Mouse (Mus musculus): ENCODE measurements at regions not wholly inside any gene's neighbourhood (a gene's known extent, or its start where the extent isn't known, plus 50 kb on each side); places are given as distances from the start of the nearest gene placed in this dataset.

DNA sequence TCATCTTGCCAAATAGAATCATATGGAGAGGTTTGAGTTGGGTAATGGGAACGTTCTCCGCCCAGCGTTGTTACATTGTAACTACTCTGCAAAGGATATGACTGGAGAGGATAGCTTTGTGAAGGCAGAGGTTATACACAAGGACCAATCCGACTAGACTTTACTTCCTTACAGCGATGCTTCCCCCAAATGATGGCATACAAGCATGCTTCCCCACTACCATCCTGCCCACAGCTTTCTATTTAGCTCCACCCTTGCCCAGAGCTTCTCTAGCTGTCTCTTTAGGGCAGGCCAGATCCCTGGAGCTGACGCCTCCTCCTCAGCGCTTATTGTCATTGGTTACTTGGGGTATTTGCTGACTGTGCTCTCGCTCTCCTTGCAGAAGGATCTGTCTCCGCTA, 130.1 kb upstream of the Zfp703 start:
- no peak for DNase-seq

DNA sequence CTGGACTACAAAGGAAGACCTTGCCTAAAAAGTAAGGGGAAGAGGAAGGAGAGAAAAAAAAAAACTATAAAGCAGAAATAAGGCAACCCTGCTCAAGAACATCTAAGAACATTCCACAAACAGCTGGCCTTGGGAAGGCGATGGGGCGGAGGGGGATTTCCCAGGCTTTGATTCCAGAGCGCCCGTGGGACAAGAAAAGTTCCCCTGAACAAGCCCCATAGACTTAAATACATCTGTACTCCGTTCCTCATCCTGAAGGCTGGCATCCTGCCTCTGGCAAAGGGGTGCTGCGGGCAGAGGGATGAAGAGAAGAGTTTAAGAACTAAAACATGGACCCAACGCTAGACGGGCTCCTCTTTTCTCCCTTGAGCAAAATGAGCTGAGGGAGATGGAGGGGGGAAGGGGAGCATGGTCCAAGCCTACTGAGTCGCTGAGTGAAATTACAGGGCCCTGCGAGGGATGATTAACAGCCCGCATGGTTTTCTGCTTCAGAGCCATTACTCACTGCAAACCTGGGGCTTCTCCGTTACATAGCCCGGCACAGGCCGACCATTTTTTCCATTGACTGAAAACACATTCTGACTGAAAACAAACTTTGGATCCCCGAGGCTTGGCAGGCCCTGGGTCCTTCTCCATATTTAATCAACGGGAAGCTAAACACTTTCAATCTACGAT, 128.9 kb upstream of the Zfp703 start:
- peak; percentile 34 for DNase-seq

DNA sequence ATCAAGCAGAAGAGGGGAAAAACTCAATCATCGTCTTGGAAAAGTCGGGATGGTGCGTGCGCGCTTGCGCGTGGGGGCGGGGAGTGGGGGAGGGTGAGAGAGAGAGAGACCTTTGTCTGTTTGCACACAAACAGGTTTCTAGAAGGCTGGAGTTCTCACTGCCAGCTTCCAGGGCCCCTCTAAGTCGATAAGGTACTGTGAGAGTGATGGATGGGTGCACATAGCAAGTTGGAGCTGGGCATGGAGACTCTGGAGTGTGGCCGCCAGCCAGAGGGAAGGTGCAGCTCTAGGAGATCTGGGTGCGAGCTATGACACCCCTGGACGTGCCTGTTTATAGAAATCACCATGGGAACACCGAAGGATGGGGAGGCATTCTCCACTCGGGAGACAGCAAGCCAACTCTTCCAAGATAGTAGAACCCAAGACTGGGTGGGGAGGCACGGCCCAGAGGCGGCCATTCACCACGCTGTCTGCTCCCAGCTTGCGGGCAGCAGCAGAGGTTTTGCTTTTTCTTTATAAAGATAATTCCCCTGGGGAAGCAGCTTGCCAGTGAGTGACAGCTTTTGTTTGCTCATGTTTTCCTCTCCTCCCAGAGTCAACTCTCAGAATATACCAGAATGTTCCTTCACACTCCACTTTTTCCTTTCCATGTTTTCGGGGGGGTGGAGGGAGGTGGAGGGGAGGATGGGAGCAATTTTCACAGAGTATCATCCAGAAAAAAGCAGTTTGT, 128.0 kb upstream of the Zfp703 start:
- no peak for DNase-seq

DNA sequence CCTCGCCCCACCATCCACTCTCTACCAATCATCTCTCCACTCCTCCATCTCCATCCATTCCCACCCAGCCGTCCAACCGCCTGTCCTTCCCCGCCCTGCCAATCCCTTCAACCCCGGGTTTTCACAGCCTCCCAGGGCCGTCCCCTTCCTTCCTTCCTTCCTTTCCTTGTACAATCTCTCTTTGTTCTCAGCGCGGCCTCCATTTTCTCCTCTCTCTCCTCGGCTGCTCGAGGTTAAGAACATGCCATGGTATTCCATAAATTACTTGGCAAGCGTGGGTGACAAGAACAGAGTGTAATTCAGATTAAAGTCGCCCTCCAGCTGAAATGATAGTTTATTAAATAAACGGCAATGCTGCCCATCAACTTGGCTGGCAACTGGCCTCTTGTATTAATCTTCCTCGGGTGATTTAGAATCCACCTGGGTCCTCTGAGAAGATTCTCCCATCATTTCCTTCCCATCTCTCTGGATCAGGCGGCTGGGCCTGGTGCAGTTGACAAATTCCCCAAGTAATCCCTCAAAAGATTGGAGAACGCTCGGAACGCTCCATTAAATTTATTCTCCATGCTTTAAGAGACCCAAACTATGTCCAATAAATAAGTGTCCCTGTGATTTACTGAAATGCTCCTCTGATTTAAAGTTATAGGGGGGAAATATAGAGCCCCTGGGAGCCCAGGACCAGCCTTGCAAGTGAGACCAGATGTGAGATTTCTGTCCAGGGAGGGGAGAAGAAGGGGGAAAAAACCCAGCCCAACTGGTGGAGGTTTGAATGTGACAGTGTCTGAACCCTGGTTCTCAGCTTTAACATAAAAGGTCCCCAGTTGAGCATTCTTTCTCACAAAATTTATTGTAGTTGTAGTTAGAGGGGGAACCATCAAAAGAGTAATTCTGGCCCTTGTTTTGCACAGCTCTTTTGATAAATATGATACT, 125.0 kb upstream of the Zfp703 start:
- no peak for DNase-seq

DNA sequence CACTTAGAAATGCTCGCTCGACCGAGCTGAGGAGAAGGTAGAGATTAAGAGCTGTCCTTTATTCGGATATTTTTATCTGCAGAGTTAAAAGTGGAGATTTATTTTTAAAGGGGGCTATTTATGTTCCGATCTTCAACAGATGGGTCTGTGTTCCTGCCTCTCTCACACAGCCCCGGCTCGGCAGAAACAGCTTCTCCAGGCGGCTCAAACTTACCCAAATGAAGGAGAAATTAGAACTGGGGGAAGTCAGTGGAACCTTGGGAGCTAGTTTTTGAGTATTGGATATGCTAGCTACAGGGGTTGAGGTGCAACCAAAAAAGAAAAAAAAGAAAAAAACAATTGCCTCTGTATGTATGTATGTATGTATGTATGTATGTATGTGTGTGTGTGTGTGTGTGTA, 124.2 kb upstream of the Zfp703 start:
- no peak for DNase-seq

DNA sequence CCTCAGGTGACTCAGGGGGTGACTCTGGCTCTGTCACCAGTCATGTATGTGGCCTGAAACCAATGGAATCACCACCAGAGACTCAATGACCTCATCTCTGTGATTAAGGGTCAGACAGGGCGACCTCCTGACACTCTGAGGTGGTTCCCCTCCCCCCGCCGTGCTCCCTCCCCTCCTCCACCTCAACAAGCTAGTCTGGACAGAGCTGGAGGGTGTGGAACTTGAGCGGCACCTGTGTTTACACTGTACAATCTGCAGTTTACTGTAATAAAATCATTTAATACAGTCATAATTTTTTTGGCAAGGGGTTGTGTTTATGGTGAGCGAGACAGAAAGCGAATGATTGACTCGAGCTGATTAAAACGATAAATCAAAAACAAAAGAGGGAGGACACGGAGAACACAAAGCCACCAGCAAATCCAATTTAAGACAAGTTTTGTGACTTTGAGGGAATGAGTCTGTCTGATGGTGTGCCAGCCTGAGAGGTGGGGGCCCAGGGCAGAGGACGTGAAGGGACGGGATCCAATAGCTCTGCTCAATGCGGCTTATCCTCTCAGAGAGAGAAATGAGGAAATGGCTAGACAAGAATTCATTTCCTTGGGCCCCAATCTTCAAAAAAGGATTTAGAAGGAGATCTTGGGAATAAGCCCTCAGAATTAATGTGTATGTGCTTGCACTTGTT, 122.4 kb upstream of the Zfp703 start:
- DNase-seq: no peak

DNA sequence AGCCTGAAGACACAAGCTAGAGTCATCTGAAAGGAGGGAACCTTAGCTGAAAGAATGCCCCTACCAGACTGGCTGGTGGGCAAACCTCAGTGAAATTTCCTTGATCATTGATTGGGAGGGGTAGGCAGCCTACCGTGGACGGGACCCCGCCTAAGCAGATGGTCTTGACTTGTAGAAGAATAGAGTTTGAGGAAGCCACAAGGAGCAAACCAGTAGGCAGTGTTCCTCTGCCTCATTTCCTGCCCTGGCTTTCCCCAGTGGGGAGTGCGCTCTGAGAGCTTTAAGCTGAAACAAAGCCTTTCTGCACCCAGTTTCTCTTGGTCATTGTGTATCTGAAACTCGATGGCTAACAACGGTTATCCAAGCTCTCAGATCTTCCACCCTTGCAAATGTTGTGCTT, 121.9 kb upstream of the Zfp703 start:
- DNase-seq: no peak

GRCm38 (mm10) chr8:26864571-26864970, 112.6 kb upstream of the Zfp703 start:
- DNase-seq: no peak

GRCm38 (mm10) chr8:26864971-26865370, 112.2 kb upstream of the Zfp703 start:
- no peak for DNase-seq

DNA sequence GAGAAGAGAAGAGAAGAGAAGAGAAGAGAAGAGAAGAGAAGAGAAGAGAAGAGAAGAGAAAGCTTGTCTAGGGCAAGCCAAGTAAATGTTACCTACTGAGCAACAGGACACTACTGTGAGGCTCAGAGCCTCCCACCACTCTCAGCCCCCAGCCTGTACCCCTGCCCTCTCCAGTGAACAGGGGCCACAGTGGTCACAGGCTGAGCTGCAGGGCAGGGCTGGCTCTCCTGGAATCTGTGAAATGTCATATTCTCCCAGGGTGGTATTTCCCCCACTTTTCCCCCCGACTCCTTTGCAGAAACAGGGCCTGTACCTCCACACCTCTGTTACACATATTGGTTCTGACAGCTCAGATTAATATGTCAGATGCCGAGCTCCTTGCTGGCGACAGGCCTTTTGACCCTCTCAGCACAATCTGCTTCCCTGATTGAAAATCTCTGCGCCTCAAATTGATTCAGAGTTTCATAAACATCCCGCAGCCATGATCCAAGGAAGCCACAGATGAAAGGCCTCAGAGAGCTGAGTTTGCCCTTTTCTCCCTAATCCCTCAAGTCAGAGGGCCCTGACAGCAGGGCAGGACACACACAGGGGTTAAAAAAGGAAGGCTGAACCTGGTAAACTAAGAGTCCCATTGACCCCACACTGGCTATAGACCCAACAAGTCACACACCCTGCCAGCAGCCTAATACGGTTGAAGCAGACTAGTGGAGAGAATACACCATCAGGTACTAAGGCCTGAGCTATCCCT, 108.8 kb upstream of the Zfp703 start:
- no peak for DNase-seq

- DNase-seq: no peak
Observed at GRCm38 (mm10) chr8:26868849-26869110, 108.3 kb upstream of the Zfp703 start.

- DNase-seq: no peak
Observed at GRCm38 (mm10) chr8:26871838-26872237, 105.3 kb upstream of the Zfp703 start.

DNA sequence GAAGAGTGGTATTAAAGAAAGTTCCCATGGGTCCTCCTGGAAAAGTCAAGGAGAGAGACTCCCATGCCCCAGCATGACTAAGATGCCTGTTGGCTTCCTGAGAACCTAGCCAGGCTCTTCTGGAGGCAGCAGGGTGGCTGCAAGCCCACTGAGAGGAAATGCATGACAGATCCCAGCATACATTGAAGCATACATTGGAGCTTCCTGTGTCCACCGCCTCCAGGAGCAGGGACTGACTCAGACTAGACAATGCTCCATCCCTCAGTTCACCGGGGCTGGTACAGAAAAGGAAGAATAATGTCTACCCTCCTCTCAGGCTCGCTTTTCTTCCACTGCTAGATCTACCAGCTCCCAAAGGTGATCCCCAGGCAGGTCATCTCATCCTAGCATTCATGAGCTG, 104.7 kb upstream of the Zfp703 start:
- no peak for DNase-seq

- no peak for DNase-seq
Observed at GRCm38 (mm10) chr8:26872815-26873214, 104.3 kb upstream of the Zfp703 start.

- no peak for DNase-seq
Observed at GRCm38 (mm10) chr8:26880177-26880576, 96.9 kb upstream of the Zfp703 start.

DNA sequence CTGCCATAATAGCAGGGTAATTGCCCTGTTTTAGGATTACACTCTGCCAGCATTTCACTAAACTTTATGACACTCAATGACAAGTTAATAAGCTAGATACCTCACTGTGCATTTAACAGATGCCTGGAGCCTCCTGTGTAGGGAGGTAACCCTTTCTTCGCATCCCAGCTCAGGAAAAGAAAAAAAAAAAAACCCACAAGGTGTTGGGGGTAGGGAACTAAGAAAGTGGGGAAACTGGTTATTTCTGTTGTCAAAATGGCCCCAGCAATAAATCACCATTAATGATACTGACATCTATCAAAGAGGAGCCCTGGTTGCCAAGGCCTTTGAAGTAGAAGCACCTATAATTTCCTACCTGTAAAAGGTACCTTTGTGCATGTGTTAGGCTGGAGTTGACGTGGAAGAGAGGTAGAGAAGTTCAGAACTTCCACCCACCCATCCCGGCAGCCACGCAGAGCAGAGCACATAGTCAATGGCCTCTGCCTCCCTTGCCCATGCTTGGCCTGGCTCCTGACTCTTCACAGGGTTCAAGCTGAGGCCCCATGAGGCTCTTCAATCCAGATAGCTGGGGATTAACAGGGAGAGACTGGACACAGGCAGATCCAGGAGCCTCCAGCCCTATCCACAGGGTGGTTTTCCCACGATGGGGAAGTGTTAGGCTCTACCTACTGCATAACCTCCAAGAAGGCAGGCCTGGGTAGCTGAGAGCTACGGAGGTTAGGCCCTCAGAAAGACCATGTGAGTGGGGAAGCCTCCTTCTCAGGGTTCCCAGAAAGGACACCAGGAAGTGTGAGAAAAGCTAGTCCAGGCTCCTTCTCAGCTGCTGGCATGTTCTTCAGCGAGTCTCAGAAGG, 95.6 kb upstream of the Zfp703 start:
- no peak for DNase-seq

- DNase-seq: no peak
Observed at GRCm38 (mm10) chr8:26882616-26883015, 94.5 kb upstream of the Zfp703 start.

- no peak for DNase-seq
Observed at GRCm38 (mm10) chr8:26883285-26883684, 93.8 kb upstream of the Zfp703 start.

DNA sequence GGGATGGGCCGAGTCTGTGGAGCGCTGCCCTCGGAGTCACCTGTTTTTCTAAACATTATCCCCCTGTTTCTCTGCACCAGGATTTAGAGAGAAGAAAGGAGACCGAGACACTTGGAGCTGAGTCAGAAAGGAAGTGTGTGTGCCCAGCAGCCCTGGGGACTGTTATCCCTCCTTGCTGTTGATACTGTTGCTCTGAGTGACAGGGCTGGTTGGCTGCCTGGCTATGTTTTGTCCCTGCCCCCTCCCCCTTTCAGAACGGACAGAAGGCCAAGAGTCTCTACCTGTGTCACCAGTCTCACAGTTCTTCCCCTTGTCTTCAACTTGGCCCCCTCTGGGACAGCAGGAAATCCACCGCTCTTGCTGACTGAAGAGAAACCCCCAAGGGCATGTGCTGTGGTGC, 93.4 kb upstream of the Zfp703 start:
- DNase-seq: no peak

DNA sequence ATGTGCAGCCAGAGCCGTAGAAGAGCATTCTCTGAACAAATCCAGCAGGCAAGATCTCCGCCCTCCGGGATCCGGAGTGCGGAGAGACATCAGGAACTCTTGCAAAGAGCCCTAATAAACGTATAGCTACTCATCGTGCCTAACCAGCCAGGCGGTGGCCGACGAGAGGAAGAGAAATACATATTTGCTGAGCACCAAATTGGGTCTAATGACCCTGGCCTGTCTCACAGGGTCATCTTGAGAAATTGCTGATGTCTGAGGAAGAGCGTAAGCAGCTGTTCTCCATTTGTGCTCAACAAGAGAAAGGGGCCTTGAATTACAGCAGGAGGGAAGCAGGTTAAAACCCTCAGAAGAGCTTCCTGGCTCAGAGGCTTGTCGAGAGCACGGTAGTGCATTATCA, 92.8 kb upstream of the Zfp703 start:
- no peak for DNase-seq

DNA sequence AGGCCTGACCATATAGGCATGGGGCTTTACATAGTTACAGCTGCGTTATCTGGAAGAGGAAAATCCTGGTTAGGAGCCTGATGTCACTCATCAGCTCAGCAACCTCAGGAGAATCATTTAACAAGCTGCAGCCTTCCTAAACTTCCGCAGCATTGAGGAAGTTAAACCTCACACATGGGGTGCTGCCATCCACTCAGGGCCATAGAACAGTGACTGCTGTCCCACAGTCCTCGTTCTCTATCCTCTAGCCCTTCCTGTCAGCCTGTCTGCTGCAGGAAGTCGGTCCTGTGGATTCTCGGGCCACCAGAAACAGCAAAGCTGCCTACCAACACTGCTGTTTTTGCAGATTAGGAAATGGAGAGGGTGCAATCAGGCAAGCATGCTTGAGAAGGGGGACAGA, 91.8 kb upstream of the Zfp703 start:
- DNase-seq: no peak
